Mouse (Mus musculus): ENCODE measurements around the gene Pmis2.

Gene Pmis2

DNA sequence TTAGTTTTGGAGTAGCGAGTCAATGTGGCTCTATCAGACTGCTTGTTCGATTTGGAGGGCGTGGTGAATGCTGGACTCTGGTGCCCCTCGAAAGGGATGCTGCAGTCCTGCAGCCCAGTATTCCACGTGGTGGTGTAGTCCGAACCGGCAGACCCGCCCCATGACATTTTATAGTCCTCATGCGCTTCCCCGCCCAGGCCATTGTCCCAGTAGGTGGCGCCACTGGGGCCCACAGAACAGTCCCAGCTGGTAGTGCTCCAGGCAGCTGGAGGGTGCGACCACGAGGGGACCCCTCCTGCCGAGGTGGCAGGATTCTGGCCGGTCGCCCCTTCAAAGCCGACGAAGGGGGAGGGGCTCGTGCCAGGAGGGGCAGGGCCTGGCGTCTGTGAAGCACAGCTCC is 36.8 kb downstream of the Pmis2 start:
- CTCF ChIA-PET, result interaction anchor here (1.1 kb wide), 1 partner anchor 15 kb away, joined by 3 read pairs; the partner anchor contains the start of gene Rbm42

DNA sequence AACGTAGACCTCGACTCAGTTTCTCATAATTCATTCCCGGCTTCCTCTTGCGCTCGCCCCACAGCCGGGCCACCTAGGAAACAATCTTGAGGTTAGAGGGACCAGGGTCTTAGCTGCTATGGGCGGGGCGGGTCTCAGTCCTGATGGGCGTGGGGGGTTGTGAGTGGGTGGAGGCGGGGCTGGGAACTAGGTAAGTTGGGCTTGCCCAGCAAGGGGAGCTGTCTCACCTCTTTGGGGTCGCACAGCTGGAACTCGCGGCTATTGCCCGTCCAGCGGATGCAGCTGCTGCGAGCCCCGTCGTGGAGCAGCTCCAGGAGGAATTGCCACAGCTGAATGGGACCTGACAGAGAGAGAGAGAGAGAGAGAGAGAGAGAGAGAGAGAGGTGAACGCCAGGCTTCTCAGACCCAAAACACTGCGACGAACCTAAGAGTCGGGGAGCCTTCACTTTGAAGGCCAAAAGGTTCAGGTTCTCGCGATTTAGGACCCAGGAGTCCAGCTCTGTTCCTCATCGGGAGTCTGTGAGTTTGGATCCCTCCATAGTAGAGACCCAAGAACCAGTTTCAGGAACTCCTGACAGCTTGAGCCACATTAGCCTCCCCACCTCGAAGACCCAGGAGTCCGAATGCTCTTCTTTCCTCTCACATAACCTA is 37.5 kb downstream of the Pmis2 start:
- CTCF ChIA-PET, result interaction anchor here (1.1 kb wide), 1 partner anchor 16 kb away, joined by 3 read pairs; the partner anchor contains the start of gene Rbm42

DNA sequence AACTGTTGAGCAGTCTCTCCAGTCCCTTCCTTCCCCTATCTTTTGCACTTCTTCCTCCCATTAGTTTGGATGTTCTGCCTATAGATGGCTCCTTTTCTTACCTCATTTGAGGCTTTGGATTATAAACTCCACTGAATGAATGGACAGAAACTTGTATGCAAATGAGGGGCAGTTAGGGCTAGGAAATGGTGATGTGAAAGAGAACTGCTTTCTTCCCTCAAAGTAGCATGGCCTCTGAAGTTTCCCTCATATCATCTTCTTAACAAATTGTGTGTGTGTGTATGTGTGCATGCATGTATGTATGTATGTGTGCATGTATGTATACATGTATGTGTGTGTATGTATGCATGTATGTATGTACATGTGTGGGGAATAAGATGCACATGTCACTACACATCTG is 42.4 kb downstream of the Pmis2 start:
- CTCF ChIA-PET, result no interaction called here

DNA sequence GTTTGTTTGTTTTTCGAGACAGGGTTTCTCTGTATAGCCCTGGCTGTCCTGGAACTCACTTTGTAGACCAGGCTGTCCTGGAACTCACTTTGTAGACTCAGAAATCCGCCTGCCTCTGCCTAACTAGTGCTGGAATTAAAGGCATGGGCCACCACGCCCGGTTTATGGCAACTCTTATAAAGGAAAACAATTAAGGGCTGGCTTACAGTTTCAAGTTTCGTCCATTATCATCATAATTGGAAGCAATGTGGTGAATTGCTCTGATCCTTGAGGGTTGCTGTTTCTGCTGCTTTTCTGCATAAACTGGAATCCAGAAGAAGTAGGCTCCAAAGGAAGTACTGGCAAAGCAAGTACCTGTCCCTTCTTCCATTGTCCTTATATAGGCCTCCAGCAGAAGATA is 44.8 kb downstream of the Pmis2 start:
- CTCF ChIA-PET, result no interaction called here

DNA sequence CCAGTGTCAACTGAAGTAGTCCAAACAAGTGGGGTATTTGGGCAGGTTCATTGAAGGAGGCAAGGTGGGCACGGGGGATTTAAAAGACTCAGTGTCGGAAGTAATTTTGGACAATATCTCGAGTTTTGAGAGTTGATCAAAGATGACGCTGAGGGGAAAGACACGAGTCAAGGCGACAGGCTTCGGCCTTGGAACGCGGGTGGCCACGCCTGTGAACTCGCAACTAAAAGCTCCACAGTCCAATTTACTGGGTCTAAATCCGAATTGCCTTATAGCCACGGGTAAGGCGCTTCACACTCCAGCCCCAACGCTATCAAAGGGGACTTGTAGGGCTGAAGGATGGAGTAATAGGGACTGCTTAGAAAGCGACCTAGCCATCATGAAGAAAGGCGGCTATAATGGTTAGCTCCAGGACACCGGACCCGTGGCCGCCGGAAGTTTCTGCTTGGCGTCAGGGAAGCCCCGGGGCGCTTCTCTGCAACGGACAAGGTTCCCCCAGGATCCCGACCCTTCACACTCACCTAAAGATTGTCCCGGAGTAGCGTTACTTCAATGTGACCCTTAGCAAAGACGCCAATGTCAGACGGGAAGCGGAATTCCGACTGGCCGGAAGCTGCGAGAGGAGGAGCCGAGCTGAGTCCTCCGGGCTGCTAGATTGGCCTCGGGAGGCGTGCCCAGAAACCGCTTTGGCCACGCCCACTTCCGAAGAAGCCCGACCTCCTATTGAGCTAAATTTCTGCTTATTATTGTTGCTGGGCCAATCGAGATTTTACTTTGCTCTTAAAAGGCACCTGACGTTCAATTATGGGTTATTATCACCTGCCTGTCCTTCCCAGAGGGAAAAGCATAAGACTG is 45.6 kb downstream of the Pmis2 start, which contains the start of gene Cox6b1:
Gene Cox6b1, minus strand, starts transcription at position 622 of the 855 bp plus-strand sequence.
- CTCF ChIA-PET, result interaction anchor here (0.6 to 1.6 kb wide), 8 partner anchors 10 to 833 kb away, joined by 3 to 10 read pairs (median 4); partner anchors contain the start of gene Proser3
